Mouse (Mus musculus) intestine, postnatal 0 days (tissue): ENCODE measurements around the gene Golph3. TPM values are rescaled to one million over a fixed set of nuclear protein-coding genes. Genes with fewer than 3 reads are reported as not detected.

Source experiments
- ATAC-seq: fragments of 200-750 bp; cut with Nextera tagmentation; 2 replicates; pipeline ENCODE4 v1.8.0; 2017; ENCODE audit warnings: mild to moderate bottlenecking, moderate TSS enrichment, moderate library complexity
- H3K27ac ChIP-seq: fragments of 300-500 bp; sonication (generic); 2 replicates; pipeline ENCODE4 v1.5.1; 2014; ENCODE audit warnings: mild to moderate bottlenecking, low read depth, low read length, moderate library complexity
- H3K27me3 ChIP-seq: fragments of 300-500 bp; sonication (generic); replicated peaks from 2 replicates; pipeline ENCODE4 v1.6.1; 2014; ENCODE audit warnings: low read length, mixed read lengths; ENCODE audit not compliant: control insufficient read depth, insufficient read depth
- H3K36me3 ChIP-seq: fragments of 300-500 bp; sonication (generic); 2 replicates; pipeline ENCODE4 v1.6.1; 2014; ENCODE audit warnings: mild to moderate bottlenecking, moderate library complexity; ENCODE audit not compliant: control insufficient read depth, insufficient read depth
- H3K4me1 ChIP-seq: fragments of 300-500 bp; sonication (generic); replicated peaks from 2 replicates; pipeline ENCODE4 v1.6.1; 2014; ENCODE audit warnings: antibody characterized with exemption, low read length, mixed read lengths; ENCODE audit not compliant: control insufficient read depth, insufficient read depth
- H3K4me2 ChIP-seq: fragments of 300-500 bp; sonication (generic); replicated peaks from 2 replicates; pipeline ENCODE4 v1.6.1; 2014; ENCODE audit warnings: low read depth, mild to moderate bottlenecking, moderate library complexity
- H3K4me3 ChIP-seq: fragments of 300-500 bp; sonication (generic); 2 replicates; pipeline ENCODE4 v1.5.1; 2014; ENCODE audit warnings: low read depth, low read length
- H3K9ac ChIP-seq: fragments of 300-500 bp; sonication (generic); 2 replicates; pipeline ENCODE4 v1.6.1; 2014; ENCODE audit warnings: mild to moderate bottlenecking, low read depth, low read length
- H3K9me3 ChIP-seq: fragments of 300-500 bp; sonication (generic); 2 replicates; pipeline ENCODE4 v1.6.1; 2016; ENCODE audit warnings: mixed run types; ENCODE audit not compliant: control insufficient read depth
- CTCF ChIP-seq: sonication (generic); IDR thresholded peaks from 2 replicates; pipeline ENCODE4 v1.5.1; 2016; ENCODE audit warnings: low read depth, mild to moderate bottlenecking, control low read depth, antibody characterized with exemption, moderate library complexity
- WGBS: fragments of 180-500 bp; shearing (Covaris S2); extraction: QIAGEN DNeasy Blood & Tissue Kit; methylation state at CpG from one replicate; pipeline ENCODE4 v1.1.7; 2014; 5-methylcytosine and 5-hydroxymethylcytosine counted together
- polyA plus RNA-seq: library from polyadenylated mRNA; unstranded; fragments of >200 nt; fragmentation: Nextera tagmentation; extraction: Ambion mirVana; gene quantifications from 2 replicates; pipeline ENCODE4 v1.2.1, GENCODE M21; 2015

Golph3 gene
- polyA plus RNA-seq, 1 experiment from 2014 or later, result 70.0 TPM

GRCm38 (mm10) chr15:12301771-12302170 is 19.5 kb upstream of the Golph3 start:
- WGBS, result 65% methylated on average over 4 of the region's 6 CpGs

GRCm38 (mm10) chr15:12306188-12307071 is 14.8 kb upstream of the Golph3 start:
- Histone ChIP-seq H3K9ac (no peak overlapping the region), H3K9me3 (no peaks in the 10 kb centered on the region), H3K4me2 (no peak overlapping the region), H3K27me3 (no peaks in the 10 kb centered on the region), H3K36me3 (no peaks in the 10 kb centered on the region), H3K4me3 (no peak overlapping the region), H3K27ac (no peak overlapping the region), H3K4me1 (no peaks in the 10 kb centered on the region)
- ATAC-seq, result peak; percentile 22; the same call in 1 of the 2 replicates
- TF ChIP-seq CTCF, result no peak
- 40% methylated on average over 8 of the region's 8 CpGs for WGBS

More at GRCm38 (mm10) chr15:12301771-12302170, 19.5 kb upstream of the Golph3 start:
- TF ChIP-seq CTCF, result no peak
- H3K36me3 ChIP-seq, result no peaks in the 10 kb centered on the region
- H3K4me1 ChIP-seq, result no peaks in the 10 kb centered on the region
- H3K9me3 ChIP-seq, result no peaks in the 10 kb centered on the region
- no peak overlapping the region for H3K9ac ChIP-seq
- H3K27ac ChIP-seq, result no peak overlapping the region
- ATAC-seq, result no peak
- no peak overlapping the region for H3K4me2 ChIP-seq
- no peaks in the 10 kb centered on the region for H3K27me3 ChIP-seq
- no peak overlapping the region for H3K4me3 ChIP-seq

GRCm38 (mm10) chr15:12307114-12307513 is 14.1 kb upstream of the Golph3 start:
- Histone ChIP-seq H3K36me3 (no peaks in the 10 kb centered on the region), H3K9ac (no peak overlapping the region), H3K4me2 (no peak overlapping the region), H3K4me3 (no peak overlapping the region), H3K4me1 (no peaks in the 10 kb centered on the region), H3K9me3 (no peaks in the 10 kb centered on the region), H3K27me3 (no peaks in the 10 kb centered on the region), H3K27ac (peak overlapping the region; percentile 35; the same call in 1 of the 2 replicates)
- no peak for TF ChIP-seq CTCF
- WGBS, result 46% methylated on average over 4 of the region's 4 CpGs
- ATAC-seq, result peak; percentile 48; the same call in 1 of the 2 replicates

GRCm38 (mm10) chr15:12308539-12308938 is 12.7 kb upstream of the Golph3 start:
- Histone ChIP-seq H3K4me1 (no peaks in the 10 kb centered on the region), H3K9ac (no peak overlapping the region), H3K27ac (no peak overlapping the region), H3K27me3 (no peaks in the 10 kb centered on the region), H3K4me3 (no peak overlapping the region), H3K9me3 (no peaks in the 10 kb centered on the region), H3K4me2 (no peak overlapping the region), H3K36me3 (no peaks in the 10 kb centered on the region)
- 93% methylated on average over 5 of the region's 5 CpGs for WGBS
- ATAC-seq, result no peak
- no peak for TF ChIP-seq CTCF

- no peaks in the 10 kb centered on the region for H3K27me3 ChIP-seq
- H3K36me3 ChIP-seq, result no peaks in the 10 kb centered on the region
- TF ChIP-seq CTCF, result no peak
- no peak overlapping the region for H3K4me2 ChIP-seq
- no peak for ATAC-seq
- H3K9me3 ChIP-seq, result no peaks in the 10 kb centered on the region
- H3K4me1 ChIP-seq, result no peaks in the 10 kb centered on the region
- no peak overlapping the region for H3K4me3 ChIP-seq
- WGBS, result 84% methylated on average over 4 of the region's 4 CpGs
- no peak overlapping the region for H3K27ac ChIP-seq
- H3K9ac ChIP-seq, result no peak overlapping the region
These were observed 10.6 kb upstream of the Golph3 start for GRCm38 (mm10) chr15:12310676-12311075.

- no peak overlapping the region for H3K27ac ChIP-seq
- H3K9me3 ChIP-seq, result no peaks in the 10 kb centered on the region
- no peak for TF ChIP-seq CTCF
- no peaks in the 10 kb centered on the region for H3K4me1 ChIP-seq
- WGBS, result 88% methylated on average over 7 of the region's 7 CpGs
- no peak overlapping the region for H3K4me2 ChIP-seq
- H3K27me3 ChIP-seq, result no peaks in the 10 kb centered on the region
- no peak for ATAC-seq
- H3K4me3 ChIP-seq, result no peak overlapping the region
- H3K9ac ChIP-seq, result no peak overlapping the region
- no peaks in the 10 kb centered on the region for H3K36me3 ChIP-seq
These were observed 9.8 kb upstream of the Golph3 start for GRCm38 (mm10) chr15:12311465-12311864.
